Mouse (Mus musculus): ENCODE data around the gene Naa20.

Naa20 gene

GRCm38 (mm10) chr2:145952726-145953125 is 50.8 kb downstream of the Naa20 start:
- no peak for DNase-seq

- DNase-seq: no peak
These were observed 53.9 kb downstream of the Naa20 start for GRCm38 (mm10) chr2:145955844-145956243.

DNA sequence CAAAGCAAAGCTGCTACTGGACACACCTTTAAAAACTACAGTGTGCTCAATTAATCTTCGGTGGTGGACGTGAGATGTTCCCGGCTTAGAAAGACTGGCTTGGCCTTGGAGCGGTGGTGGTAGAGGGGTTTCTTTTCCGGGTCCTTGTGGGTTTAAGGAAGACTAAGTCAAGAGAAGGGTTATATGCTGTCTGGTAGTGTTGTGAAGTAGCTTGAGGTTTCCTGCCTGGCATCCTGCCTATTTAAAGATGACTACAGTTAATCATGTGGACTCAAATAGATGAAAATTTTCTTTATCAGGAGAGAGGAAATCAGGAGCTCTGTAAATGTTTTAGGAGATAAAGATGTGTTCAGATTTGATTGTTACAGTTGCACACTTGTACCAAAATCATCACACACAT is 54.4 kb downstream of the Naa20 start:
- no peak for DNase-seq

GRCm38 (mm10) chr2:145957450-145957849 is 55.6 kb downstream of the Naa20 start:
- no peak for DNase-seq

DNA sequence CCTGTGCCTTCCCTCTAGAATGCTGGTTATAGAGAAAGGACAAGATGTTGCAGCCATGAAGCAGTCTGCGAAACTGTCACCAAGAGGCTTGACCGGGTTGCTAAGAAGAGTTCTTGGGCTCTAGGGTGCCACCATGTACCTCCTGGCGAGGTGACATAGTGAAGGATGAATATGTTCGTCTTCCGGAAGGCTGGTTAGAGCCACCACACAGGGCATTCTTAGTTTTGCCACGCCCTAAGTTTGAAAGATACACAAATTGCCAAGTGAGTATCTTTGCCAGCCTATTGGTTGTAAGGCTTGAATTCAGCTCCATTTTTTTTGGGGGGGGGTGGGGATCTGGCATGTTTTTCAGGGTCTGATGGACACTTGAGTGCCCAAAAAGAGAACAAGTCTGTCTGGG is 56.2 kb downstream of the Naa20 start:
- no peak for DNase-seq

- no peak for DNase-seq
These were observed 56.7 kb downstream of the Naa20 start for GRCm38 (mm10) chr2:145958551-145958950.

DNA sequence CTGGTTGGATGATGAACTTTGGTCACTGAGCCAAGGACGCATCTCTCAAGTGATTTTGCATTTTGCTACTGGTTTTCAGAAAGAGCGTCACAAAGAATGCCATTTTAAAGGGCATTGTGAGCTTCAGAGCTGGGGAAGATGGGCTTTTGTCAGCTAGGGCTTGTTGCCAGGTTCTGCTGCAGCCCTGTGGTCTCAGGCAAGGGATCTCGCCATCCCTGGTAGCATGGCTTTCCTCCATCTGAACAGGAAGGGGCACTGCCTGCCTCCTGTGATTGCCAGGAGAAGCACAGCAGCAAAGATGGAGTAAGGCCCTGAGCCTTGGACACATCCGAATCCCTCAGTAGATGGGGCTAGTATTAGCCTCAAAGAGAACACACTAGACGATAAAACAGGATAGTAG is 60.0 kb downstream of the Naa20 start:
- no peak for DNase-seq
